Mouse (Mus musculus) ES-Bruce4 (cell line): ENCODE data around the gene Banp. TPM values are rescaled to one million over a fixed set of nuclear protein-coding genes. Genes with fewer than 3 reads are reported as not detected.

Experiments
- H3K27ac ChIP-seq: 2 replicates; pipeline ENCODE4 v1.5.1; 2012; ENCODE audit warnings: low read length, inconsistent platforms; ENCODE audit not compliant: insufficient read depth
- H3K27me3 ChIP-seq: 2 replicates; pipeline ENCODE4 v1.6.1; 2012; ENCODE audit warnings: mild to moderate bottlenecking, low read length, inconsistent platforms; ENCODE audit not compliant: control insufficient read depth, poor library complexity, insufficient read depth, severe bottlenecking
- H3K36me3 ChIP-seq: 2 replicates; pipeline ENCODE4 v1.6.1; 2012; ENCODE audit warnings: inconsistent platforms, mild to moderate bottlenecking, low read length, moderate library complexity; ENCODE audit not compliant: control insufficient read depth, poor library complexity, insufficient read depth, severe bottlenecking
- H3K4me1 ChIP-seq: one replicate; pipeline ENCODE4 v1.8.1; 2011; ENCODE audit warnings: low read length; ENCODE audit not compliant: control insufficient read depth, insufficient read depth
- H3K4me3 ChIP-seq: 2 replicates; pipeline ENCODE4 v1.5.1; 2011; ENCODE audit warnings: low read depth, mild to moderate bottlenecking, low read length
- H3K9ac ChIP-seq: 2 replicates; pipeline ENCODE4 v1.6.1; 2012; ENCODE audit warnings: low read depth, mild to moderate bottlenecking, inconsistent platforms; ENCODE audit not compliant: poor library complexity, severe bottlenecking
- H3K9me3 ChIP-seq: replicated peaks from 2 replicates; pipeline ENCODE4 v1.6.1; 2012; ENCODE audit warnings: mild to moderate bottlenecking, low read length, inconsistent platforms; ENCODE audit not compliant: control insufficient read depth, poor library complexity, insufficient read depth, severe bottlenecking
- CTCF ChIP-seq: IDR thresholded peaks from one replicate; pipeline ENCODE4 v1.8.1; 2011; ENCODE audit warnings: low read depth, low read length
- EP300 ChIP-seq: IDR thresholded peaks from 2 replicates; pipeline ENCODE4 v1.6.1; 2011; ENCODE audit warnings: low read depth, low read length; ENCODE audit not compliant: insufficient read depth
- POLR2A ChIP-seq: IDR thresholded peaks from one replicate; pipeline ENCODE4 v1.8.1; 2011; ENCODE audit warnings: low read length; ENCODE audit not compliant: insufficient read depth
- polyA plus RNA-seq: library from polyadenylated mRNA; stranded (reverse); fragments of >200 nt; gene quantifications from 2 replicates; pipeline ENCODE4 v1.2.4, GENCODE M21; 2011; ENCODE audit warnings: low read depth; ENCODE audit not compliant: missing spikeins, insufficient read depth, insufficient read length

Gene Banp
- polyA plus RNA-seq, 1 experiment: 47.2 TPM

DNA sequence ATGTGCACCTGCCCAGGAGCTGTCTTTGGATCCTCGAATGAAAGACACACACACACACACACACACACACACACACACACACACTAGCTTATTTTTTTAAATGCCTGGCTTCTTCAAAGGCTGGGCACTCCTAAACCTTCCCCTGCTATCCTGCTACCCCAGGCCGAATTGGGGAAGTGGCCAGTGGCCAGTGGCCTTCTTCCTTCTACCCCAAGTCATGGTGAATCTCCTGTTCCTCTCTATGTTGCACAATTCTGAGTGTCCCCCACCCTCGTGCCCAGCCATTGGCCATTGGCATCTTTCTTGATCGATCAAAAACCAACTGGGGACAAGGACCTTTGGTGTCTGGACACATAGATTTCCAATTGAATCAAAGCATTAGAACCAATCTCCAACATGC lies 19.5 kb upstream of the Banp start:
- no peak overlapping the region for H3K4me3 ChIP-seq
- no peak for TF ChIP-seq POLR2A
- TF ChIP-seq EP300: no peak
- no peak for TF ChIP-seq CTCF
- no peaks in the 10 kb centered on the region for H3K36me3 ChIP-seq
- no peak overlapping the region for H3K9ac ChIP-seq
- H3K27ac ChIP-seq: no peak overlapping the region
- peaks cover 2% of the 10 kb centered on the region for H3K4me1 ChIP-seq
- no peaks in the 10 kb centered on the region for H3K27me3 ChIP-seq
- H3K9me3 ChIP-seq: no peaks in the 10 kb centered on the region

GRCm38 (mm10) chr8:121931571-121931970 lies 18.0 kb upstream of the Banp start:
- TF ChIP-seq POLR2A (no peak), CTCF (no peak), EP300 (no peak)
- Histone ChIP-seq H3K4me1 (peaks cover 3% of the 10 kb centered on the region), H3K9me3 (no peaks in the 10 kb centered on the region), H3K36me3 (no peaks in the 10 kb centered on the region), H3K4me3 (no peak overlapping the region), H3K27me3 (no peaks in the 10 kb centered on the region), H3K27ac (no peak overlapping the region), H3K9ac (no peak overlapping the region)

DNA sequence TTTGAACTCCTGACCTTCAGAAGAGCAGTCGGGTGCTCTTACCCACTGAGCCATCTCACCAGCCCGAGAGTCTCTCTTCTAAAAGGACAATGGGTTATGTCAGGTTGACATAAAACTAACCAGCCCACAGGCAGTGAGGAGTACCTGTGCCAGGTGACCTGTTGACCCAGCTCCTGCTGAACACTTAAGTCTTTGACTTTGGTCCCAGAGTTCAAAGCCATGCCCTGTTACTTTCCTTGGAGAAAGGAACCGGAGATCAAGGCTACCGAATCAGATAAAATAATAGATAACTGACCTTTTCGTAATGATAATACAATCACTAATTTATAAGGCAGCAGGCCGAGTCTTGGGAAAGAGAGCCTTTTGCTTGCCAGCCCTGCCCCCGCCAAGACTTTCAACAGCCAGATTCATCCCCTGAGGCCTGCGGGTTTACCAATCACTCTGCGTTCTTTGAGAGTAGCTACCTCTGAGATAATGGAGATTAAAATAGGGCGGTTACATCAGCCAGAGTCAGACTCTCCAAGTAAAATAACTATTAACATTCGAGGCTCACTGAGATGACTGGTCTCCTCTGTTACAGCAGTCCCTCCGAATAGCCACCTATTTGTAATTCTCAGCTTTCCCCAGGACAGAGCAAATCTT lies 17.4 kb upstream of the Banp start:
- Histone ChIP-seq H3K4me3 (no peak overlapping the region), H3K4me1 (peaks cover 5% of the 10 kb centered on the region), H3K27ac (peak overlapping the region; percentile 47), H3K9me3 (no peaks in the 10 kb centered on the region), H3K27me3 (no peaks in the 10 kb centered on the region), H3K36me3 (no peaks in the 10 kb centered on the region), H3K9ac (peak overlapping the region; percentile 28; the same call in 1 of the 2 replicates)
- TF ChIP-seq EP300: no peak
- no peak for TF ChIP-seq POLR2A
- TF ChIP-seq CTCF: no peak

DNA sequence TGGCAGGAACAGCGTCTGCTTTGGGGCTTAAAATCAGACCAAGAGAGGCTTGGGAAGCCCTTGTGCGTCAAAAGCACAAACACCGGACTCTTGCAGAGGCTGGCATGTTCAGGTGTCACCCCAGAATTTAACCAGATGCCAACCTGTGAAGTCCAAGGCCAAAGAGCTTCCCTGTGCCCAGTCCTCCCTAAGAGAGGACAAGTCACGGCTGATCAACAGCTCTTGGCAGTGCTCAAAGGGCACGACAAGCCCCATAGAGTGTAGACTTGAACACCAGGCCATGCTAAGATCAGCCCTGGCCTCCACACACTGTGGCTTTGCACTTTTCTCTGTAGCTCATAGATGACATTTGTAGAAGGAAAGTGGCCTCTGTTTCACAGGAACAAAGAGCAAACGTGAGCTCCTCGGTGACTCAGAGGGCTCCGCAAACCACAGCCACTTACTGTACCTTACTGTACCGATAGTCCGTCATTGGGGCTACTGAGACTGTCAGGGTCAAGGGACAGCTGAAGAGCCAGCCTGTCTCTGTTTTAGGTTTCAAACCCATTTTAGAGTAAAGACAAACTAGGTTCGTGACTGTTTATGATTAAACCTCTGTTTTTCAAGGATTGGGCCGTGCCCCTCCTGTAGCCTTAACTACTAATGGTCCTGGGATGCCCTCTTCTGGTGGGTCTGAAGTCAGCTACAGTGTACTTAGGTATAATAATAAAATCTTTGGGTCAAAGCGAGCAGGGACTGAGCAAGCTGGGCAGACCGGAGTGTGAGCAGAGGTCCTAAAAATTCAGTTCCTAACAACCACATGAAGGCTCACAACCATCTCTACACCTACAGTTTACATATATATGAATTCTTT lies 16.7 kb upstream of the Banp start:
- H3K9ac ChIP-seq: peak overlapping the region; percentile 28; the same call in 1 of the 2 replicates
- TF ChIP-seq POLR2A: no peak
- TF ChIP-seq CTCF: no peak
- TF ChIP-seq EP300: no peak
- no peaks in the 10 kb centered on the region for H3K9me3 ChIP-seq
- peak overlapping the region; percentile 47 for H3K27ac ChIP-seq
- H3K4me3 ChIP-seq: no peak overlapping the region
- H3K4me1 ChIP-seq: peaks cover 5% of the 10 kb centered on the region
- no peaks in the 10 kb centered on the region for H3K27me3 ChIP-seq
- no peaks in the 10 kb centered on the region for H3K36me3 ChIP-seq

- H3K27me3 ChIP-seq: no peaks in the 10 kb centered on the region
- peak overlapping the region; percentile 42; the same call in 1 of the 2 replicates for H3K9ac ChIP-seq
- H3K4me1 ChIP-seq: peaks cover 6% of the 10 kb centered on the region
- no peak overlapping the region for H3K27ac ChIP-seq
- H3K4me3 ChIP-seq: no peak overlapping the region
- H3K36me3 ChIP-seq: no peaks in the 10 kb centered on the region
- TF ChIP-seq POLR2A (no peak), CTCF (peak; percentile 56)
- H3K9me3 ChIP-seq: no peaks in the 10 kb centered on the region
Measured at GRCm38 (mm10) chr8:121934506-121934905, 15.0 kb upstream of the Banp start.

- H3K9me3 ChIP-seq: no peaks in the 10 kb centered on the region
- H3K4me3 ChIP-seq: no peak overlapping the region
- H3K27me3 ChIP-seq: no peaks in the 10 kb centered on the region
- no peak overlapping the region for H3K27ac ChIP-seq
- H3K9ac ChIP-seq: no peak overlapping the region; the same call in 1 of the 2 replicates
- H3K36me3 ChIP-seq: no peaks in the 10 kb centered on the region
- H3K4me1 ChIP-seq: peaks cover 6% of the 10 kb centered on the region
- TF ChIP-seq CTCF (no peak), POLR2A (no peak), EP300 (no peak)
Measured at GRCm38 (mm10) chr8:121934923-121935322, 14.6 kb upstream of the Banp start.
